Mouse (Mus musculus) heart, postnatal 4 days (tissue): ENCODE data around the gene Sdccag8. TPM values are rescaled to one million over a fixed set of nuclear protein-coding genes. Genes with fewer than 3 reads are reported as not detected.
"Not testable (repeated sequence)": the region's sequence is repeated elsewhere in the genome, so short reads cannot be mapped to it uniquely, and the experiment has no call there.

ENCODE experiments used
- DNase-seq: peaks from one replicate; pipeline ENCODE4 v3.0.0; 2021
- total RNA-seq, 2 experiments: library from RNA; stranded (reverse); gene quantifications; 2 replicates each; pipeline ENCODE4 v1.2.3; 2021

Gene Sdccag8
- total RNA-seq, 2 experiments from 2014 or later: 3.5 to 3.6 TPM

GRCm38 (mm10) chr1:176828666-176829065 lies 14.2 kb downstream of the Sdccag8 start:
- no peak for DNase-seq

GRCm38 (mm10) chr1:176832071-176832470 lies 17.6 kb downstream of the Sdccag8 start:
- no peak for DNase-seq

- DNase-seq: no peak
Measured at GRCm38 (mm10) chr1:176832607-176833006, 18.1 kb downstream of the Sdccag8 start.

GRCm38 (mm10) chr1:176833257-176833656 lies 18.8 kb downstream of the Sdccag8 start:
- no peak for DNase-seq

- no peak for DNase-seq
Measured at GRCm38 (mm10) chr1:176833948-176834347, 19.5 kb downstream of the Sdccag8 start.

GRCm38 (mm10) chr1:176834880-176835279 lies 20.4 kb downstream of the Sdccag8 start:
- DNase-seq: no peak

GRCm38 (mm10) chr1:176835501-176836294 lies 21.2 kb downstream of the Sdccag8 start:
- no peak for DNase-seq

GRCm38 (mm10) chr1:176836562-176836961 lies 22.1 kb downstream of the Sdccag8 start:
- DNase-seq: not testable (repeated sequence)

- DNase-seq: no peak
Measured at GRCm38 (mm10) chr1:176845082-176845977, 30.9 kb downstream of the Sdccag8 start.

GRCm38 (mm10) chr1:176847118-176847859 lies 32.8 kb downstream of the Sdccag8 start:
- no peak for DNase-seq

GRCm38 (mm10) chr1:176848613-176849290 lies 34.3 kb downstream of the Sdccag8 start:
- no peak for DNase-seq

GRCm38 (mm10) chr1:176849377-176849776 lies 34.9 kb downstream of the Sdccag8 start:
- DNase-seq: peak; percentile 24

GRCm38 (mm10) chr1:176851401-176851800 lies 36.9 kb downstream of the Sdccag8 start:
- DNase-seq: no peak

GRCm38 (mm10) chr1:176852813-176853590 lies 38.5 kb downstream of the Sdccag8 start:
- DNase-seq: no peak

- DNase-seq: peak; percentile 77
Measured at GRCm38 (mm10) chr1:176861981-176862644, 47.7 kb downstream of the Sdccag8 start.

GRCm38 (mm10) chr1:176870501-176870900 lies 56.0 kb downstream of the Sdccag8 start:
- no peak for DNase-seq

- no peak for DNase-seq
Measured at GRCm38 (mm10) chr1:176871975-176872374, 57.5 kb downstream of the Sdccag8 start.

- DNase-seq: no peak
Measured at GRCm38 (mm10) chr1:176873463-176873862, 59.0 kb downstream of the Sdccag8 start.

- DNase-seq: no peak
Measured at GRCm38 (mm10) chr1:176874155-176874554, 59.7 kb downstream of the Sdccag8 start.

- DNase-seq: peak; percentile 40
Measured at GRCm38 (mm10) chr1:176877756-176878155, 63.3 kb downstream of the Sdccag8 start.

GRCm38 (mm10) chr1:176879005-176879404 lies 64.5 kb downstream of the Sdccag8 start:
- no peak for DNase-seq
